Mouse (Mus musculus): ENCODE data around the gene Efcab6. TPM values are rescaled to one million over a fixed set of nuclear protein-coding genes. Genes with fewer than 3 reads are reported as not detected.

The Efcab6 gene
- polyA plus RNA-seq, 1 experiment from 2014 or later = not detected

GRCm38 (mm10) chr15:83832265-83832664 lies 232.9 kb downstream of the Efcab6 start:
- Histone ChIP-seq H3K4me3 (ENCODE audit: low read depth, low read length) (no peak overlapping the region), H3K4me1 (ENCODE audit: insufficient read depth) (no peaks in the 10 kb centered on the region), H3K9ac (replicated peaks) (no peak overlapping the region), H3K36me3 (replicated peaks; ENCODE audit: insufficient read depth, low read length) (no peaks in the 10 kb centered on the region), H3K4me2 (ENCODE audit: low read depth, low read length) (no peak overlapping the region), H3K9me3 (ENCODE audit: low read length) (no peaks in the 10 kb centered on the region), H3K27me3 (ENCODE audit: insufficient read depth, low read length) (no peaks in the 10 kb centered on the region), H3K27ac (ENCODE audit: low read depth) (no peak overlapping the region)
- no peak for DNase-seq
- TF ChIP-seq EP300 (IDR thresholded peaks at IDR 0.05; ENCODE audit: low read depth) = no peak
- no peak for TF ChIP-seq CTCF (IDR thresholded peaks at IDR 0.05; ENCODE audit: low read depth)
- ATAC-seq = no peak
- 61% methylated on average over 6 of the region's 6 CpGs for WGBS (ENCODE audit: insufficient replicate concordance)

- Histone ChIP-seq H3K9ac (replicated peaks) (no peak overlapping the region), H3K4me3 (ENCODE audit: low read depth, low read length) (no peak overlapping the region), H3K4me2 (ENCODE audit: low read depth, low read length) (no peak overlapping the region), H3K4me1 (ENCODE audit: insufficient read depth) (no peaks in the 10 kb centered on the region), H3K36me3 (replicated peaks; ENCODE audit: insufficient read depth, low read length) (no peaks in the 10 kb centered on the region), H3K27ac (ENCODE audit: low read depth) (no peak overlapping the region), H3K9me3 (ENCODE audit: low read length) (no peaks in the 10 kb centered on the region), H3K27me3 (ENCODE audit: insufficient read depth, low read length) (no peaks in the 10 kb centered on the region)
- DNase-seq (no peak), ATAC-seq (no peak)
- WGBS (ENCODE audit: insufficient replicate concordance) = 75% methylated on average over 13 of the region's 13 CpGs
- no peak for TF ChIP-seq EP300 (IDR thresholded peaks at IDR 0.05; ENCODE audit: low read depth)
- TF ChIP-seq CTCF (IDR thresholded peaks at IDR 0.05; ENCODE audit: low read depth) = no peak
Observed at GRCm38 (mm10) chr15:83829226-83829625, 236.0 kb downstream of the Efcab6 start.

GRCm38 (mm10) chr15:83828011-83828410 lies 237.2 kb downstream of the Efcab6 start:
- H3K4me2 ChIP-seq (ENCODE audit: low read depth, low read length) = no peak overlapping the region
- no peaks in the 10 kb centered on the region for H3K9me3 ChIP-seq (ENCODE audit: low read length)
- ATAC-seq (no peak), DNase-seq (no peak)
- no peak overlapping the region for H3K4me3 ChIP-seq (ENCODE audit: low read depth, low read length)
- H3K4me1 ChIP-seq (ENCODE audit: insufficient read depth) = no peaks in the 10 kb centered on the region
- H3K27ac ChIP-seq (ENCODE audit: low read depth) = no peak overlapping the region
- H3K27me3 ChIP-seq (ENCODE audit: insufficient read depth, low read length) = no peaks in the 10 kb centered on the region
- WGBS (ENCODE audit: insufficient replicate concordance) = 77% methylated on average over 8 of the region's 8 CpGs
- no peak overlapping the region for H3K9ac ChIP-seq (replicated peaks)
- H3K36me3 ChIP-seq (replicated peaks; ENCODE audit: insufficient read depth, low read length) = no peaks in the 10 kb centered on the region
- no peak for TF ChIP-seq EP300 (IDR thresholded peaks at IDR 0.05; ENCODE audit: low read depth)
- no peak for TF ChIP-seq CTCF (IDR thresholded peaks at IDR 0.05; ENCODE audit: low read depth)

Other genes starting within 250 kb of the Efcab6 start
- 0.06 TPM in 1 of 2 replicates, not detected in the other for gene Sult4a1, start 40.4 kb upstream of the Efcab6 start, polyA plus RNA-seq (2015; fragmentation: Nextera tagmentation; extraction: Ambion mirVana)
- gene Pnpla5, start 57.8 kb upstream of the Efcab6 start, polyA plus RNA-seq (2015; fragmentation: Nextera tagmentation; extraction: Ambion mirVana) = 0.05 TPM in 1 of 2 replicates, not detected in the other
- gene Pnpla3, start 102.5 kb upstream of the Efcab6 start, polyA plus RNA-seq (2015; fragmentation: Nextera tagmentation; extraction: Ambion mirVana) = 1.0 and 1.9 TPM in 2 replicates
- gene Samm50, start 126.9 kb upstream of the Efcab6 start, polyA plus RNA-seq (2015; fragmentation: Nextera tagmentation; extraction: Ambion mirVana) = 103 and 105 TPM in 2 replicates
- 4.9 and 6.0 TPM in 2 replicates for gene Parvb, start 166.7 kb upstream of the Efcab6 start, polyA plus RNA-seq (2015; fragmentation: Nextera tagmentation; extraction: Ambion mirVana)

Measured in liver, postnatal 0 days (tissue).